Mouse (Mus musculus): ENCODE data around the gene Klf13. TPM values are rescaled to one million over a fixed set of nuclear protein-coding genes. Genes with fewer than 3 reads are reported as not detected.

The Klf13 gene
- polyA plus RNA-seq, 1 experiment from 2014 or later = 24.9 TPM

DNA sequence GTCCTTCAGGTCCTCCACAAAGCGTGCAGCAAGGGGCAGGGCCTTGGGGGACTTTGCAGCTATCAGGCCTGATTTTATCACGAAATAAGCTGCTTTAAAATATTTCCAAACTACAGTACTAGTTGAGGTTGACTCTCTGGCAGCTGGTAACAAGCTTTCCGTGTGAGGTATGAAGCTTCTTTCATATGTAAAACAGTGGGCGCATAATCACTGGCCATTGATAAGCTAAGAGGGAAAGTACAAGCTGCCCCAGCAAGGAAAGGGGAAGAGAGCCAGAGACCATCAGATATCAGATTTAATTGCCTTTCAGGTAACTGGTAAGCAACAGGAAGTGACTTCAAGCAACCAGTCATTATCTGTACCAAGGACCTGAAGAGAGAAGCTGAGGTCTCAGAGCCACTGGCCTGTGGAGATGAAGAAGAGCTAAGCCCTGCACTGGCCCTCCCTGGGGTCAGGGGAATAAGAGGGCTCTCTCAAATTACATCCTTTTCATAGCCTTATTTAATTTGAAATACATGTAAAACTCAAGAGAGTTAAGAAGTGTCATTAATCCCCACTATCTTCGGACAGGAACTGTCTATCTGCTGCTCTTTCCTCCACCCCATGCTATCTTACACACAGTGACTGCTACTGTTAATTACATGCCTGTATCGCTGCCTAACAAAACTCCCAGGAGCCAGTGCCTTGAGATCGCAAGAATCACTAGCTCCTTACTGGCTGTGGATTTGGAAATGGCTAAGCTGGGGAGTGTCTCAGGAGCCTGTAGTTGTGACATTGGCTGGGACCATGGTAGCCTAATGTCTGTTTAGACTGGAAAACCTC, 13.6 kb upstream of the Klf13 start:
- no peak for ATAC-seq (ENCODE audit: low read depth)

DNA sequence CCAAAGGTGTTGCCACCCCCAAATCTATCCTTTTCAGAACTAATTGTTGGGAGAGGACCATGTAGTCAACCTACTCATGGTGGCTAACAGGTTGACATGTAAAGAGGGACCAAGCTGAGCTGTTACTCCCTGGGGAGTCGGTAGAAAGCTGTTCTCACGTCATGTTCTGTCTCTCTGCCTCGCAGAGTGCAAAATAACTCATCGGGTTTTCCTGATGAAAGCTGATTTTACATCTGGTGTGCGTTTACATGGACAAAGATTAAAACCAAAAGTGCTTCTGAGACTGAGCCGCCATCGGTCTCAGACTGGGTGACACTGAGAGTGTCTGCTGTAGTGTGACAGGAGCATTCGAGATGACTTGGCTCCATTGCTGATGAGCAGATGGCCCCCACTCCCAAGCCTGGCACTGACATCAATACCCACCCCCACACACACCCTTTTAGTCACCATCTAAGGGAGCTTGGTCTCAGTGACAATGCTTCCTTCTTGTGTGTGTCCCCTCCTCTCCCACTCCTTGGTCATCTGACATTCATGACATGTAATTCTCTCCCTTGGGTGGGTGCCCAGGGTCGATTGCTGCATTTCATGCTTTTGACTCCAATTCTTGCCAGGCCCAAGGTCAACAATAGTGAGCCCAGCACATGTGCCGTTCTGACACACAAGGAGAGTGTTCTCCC, 12.4 kb upstream of the Klf13 start:
- Histone ChIP-seq H3K9me3 (ENCODE audit: control insufficient read depth, low read length) (no peaks in the 10 kb centered on the region), H3K9ac (replicated peaks; ENCODE audit: low read depth, low read length) (no peak overlapping the region), H3K27ac (ENCODE audit: low read depth, low read length) (no peak overlapping the region), H3K36me3 (ENCODE audit: control insufficient read depth, insufficient read depth, low read length) (no peaks in the 10 kb centered on the region), H3K4me3 (ENCODE audit: low read depth, low read length) (no peak overlapping the region), H3K4me2 (ENCODE audit: low read depth, low read length) (no peak overlapping the region), H3K27me3 (ENCODE audit: control insufficient read depth, insufficient read depth, low read length) (no peaks in the 10 kb centered on the region), H3K4me1 (ENCODE audit: control insufficient read depth, insufficient read depth, low read length) (no peaks in the 10 kb centered on the region)
- peak; percentile 32; the same call in 1 of the 2 replicates for ATAC-seq (ENCODE audit: low read depth)
- WGBS = 73% methylated on average over 10 of the region's 10 CpGs

More for the DNA sequence above, 13.6 kb upstream of the Klf13 start:
- 53% methylated on average over 7 of the region's 7 CpGs for WGBS
- H3K9me3 ChIP-seq (ENCODE audit: control insufficient read depth, low read length) = no peaks in the 10 kb centered on the region
- H3K27me3 ChIP-seq (ENCODE audit: control insufficient read depth, insufficient read depth, low read length) = no peaks in the 10 kb centered on the region
- peaks cover 5% of the 10 kb centered on the region; the same call in 1 of the 2 replicates for H3K4me1 ChIP-seq (ENCODE audit: control insufficient read depth, insufficient read depth, low read length)
- no peak overlapping the region for H3K9ac ChIP-seq (replicated peaks; ENCODE audit: low read depth, low read length)
- no peak overlapping the region for H3K27ac ChIP-seq (ENCODE audit: low read depth, low read length)
- H3K36me3 ChIP-seq (ENCODE audit: control insufficient read depth, insufficient read depth, low read length) = no peaks in the 10 kb centered on the region
- no peak overlapping the region for H3K4me3 ChIP-seq (ENCODE audit: low read depth, low read length)
- H3K4me2 ChIP-seq (ENCODE audit: low read depth, low read length) = no peak overlapping the region

DNA sequence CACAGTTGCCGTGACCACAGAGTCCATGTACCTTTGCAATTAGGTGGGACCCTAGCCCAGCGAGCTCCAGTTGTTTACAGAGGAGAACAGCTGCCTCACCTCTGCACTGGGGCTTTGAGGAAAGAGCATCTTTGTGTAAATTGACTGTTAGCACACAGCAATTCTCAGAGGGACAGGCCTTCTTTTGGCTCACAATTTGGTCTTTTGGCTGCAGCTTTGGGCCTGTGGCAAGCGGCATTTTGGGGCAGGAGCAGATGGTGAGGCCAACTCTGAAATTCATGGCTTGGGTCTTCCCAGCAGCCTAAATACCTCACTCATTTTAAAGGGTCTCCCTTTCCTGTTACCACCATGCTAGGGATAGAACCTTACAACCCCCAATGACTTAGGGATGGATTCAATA, 10.5 kb upstream of the Klf13 start:
- H3K9ac ChIP-seq (replicated peaks; ENCODE audit: low read depth, low read length) = no peak overlapping the region

DNA sequence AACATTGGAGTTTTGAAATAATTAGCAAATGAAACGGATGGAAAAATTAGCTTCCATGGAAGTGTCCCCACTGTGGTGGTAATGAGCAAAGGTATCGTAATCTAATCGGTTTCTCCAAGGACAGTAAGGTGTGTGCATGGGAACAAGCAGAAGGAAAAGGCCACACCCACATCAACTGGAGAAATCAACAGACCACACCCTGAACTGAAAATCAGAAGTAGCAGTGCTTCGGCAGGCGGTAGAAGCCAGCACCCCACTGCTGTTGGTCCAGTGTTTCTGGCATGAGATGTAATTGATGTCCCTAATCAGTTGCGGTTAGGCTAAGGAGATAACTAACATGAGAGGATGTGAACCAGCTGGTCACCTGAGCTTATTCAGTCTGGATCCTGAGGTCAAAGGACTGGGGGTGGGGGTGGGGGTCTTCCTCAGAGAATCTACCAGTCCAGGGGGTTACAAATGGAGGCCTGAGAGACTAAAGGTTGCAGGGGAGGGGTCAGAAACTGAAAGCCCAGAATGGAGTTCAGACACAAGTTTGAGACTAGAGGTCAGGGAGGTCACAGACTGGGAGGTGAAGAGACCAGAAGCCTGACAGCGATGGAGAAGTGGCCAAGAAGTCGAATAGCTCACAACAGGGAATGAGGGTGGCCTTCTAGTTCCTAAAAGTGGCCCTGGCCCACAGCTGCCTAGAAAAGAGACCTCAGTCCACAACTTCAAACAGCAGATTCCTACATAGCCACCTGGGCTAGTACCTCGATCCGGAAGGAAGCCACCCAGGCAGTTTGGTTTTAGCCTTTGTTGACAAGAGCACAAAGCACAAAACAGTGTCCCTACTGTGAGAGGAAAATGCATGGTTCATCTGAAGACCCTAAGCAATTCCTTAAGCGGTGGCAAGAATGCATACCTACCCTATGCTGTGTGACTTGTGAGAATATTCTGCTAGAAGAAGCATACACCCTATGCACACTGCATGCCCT, 9.1 kb upstream of the Klf13 start:
- no peak overlapping the region for H3K4me2 ChIP-seq (ENCODE audit: low read depth, low read length)
- H3K27me3 ChIP-seq (ENCODE audit: control insufficient read depth, insufficient read depth, low read length) = no peaks in the 10 kb centered on the region
- no peaks in the 10 kb centered on the region for H3K36me3 ChIP-seq (ENCODE audit: control insufficient read depth, insufficient read depth, low read length)
- no peaks in the 10 kb centered on the region for H3K9me3 ChIP-seq (ENCODE audit: control insufficient read depth, low read length)
- ATAC-seq (ENCODE audit: low read depth) = no peak
- H3K4me3 ChIP-seq (ENCODE audit: low read depth, low read length) = no peak overlapping the region
- no peak overlapping the region for H3K9ac ChIP-seq (replicated peaks; ENCODE audit: low read depth, low read length)
- WGBS = 63% methylated on average over 11 of the region's 11 CpGs
- H3K27ac ChIP-seq (ENCODE audit: low read depth, low read length) = no peak overlapping the region
- no peaks in the 10 kb centered on the region for H3K4me1 ChIP-seq (ENCODE audit: control insufficient read depth, insufficient read depth, low read length)

More for the DNA sequence above, 10.5 kb upstream of the Klf13 start:
- H3K36me3 ChIP-seq (ENCODE audit: control insufficient read depth, insufficient read depth, low read length) = no peaks in the 10 kb centered on the region
- no peak overlapping the region for H3K4me2 ChIP-seq (ENCODE audit: low read depth, low read length)
- no peak for ATAC-seq (ENCODE audit: low read depth)
- whole genome bisulfite sequencing = 55% methylated on average over 3 of the region's 3 CpGs
- no peaks in the 10 kb centered on the region for H3K4me1 ChIP-seq (ENCODE audit: control insufficient read depth, insufficient read depth, low read length)
- no peaks in the 10 kb centered on the region for H3K27me3 ChIP-seq (ENCODE audit: control insufficient read depth, insufficient read depth, low read length)
- H3K4me3 ChIP-seq (ENCODE audit: low read depth, low read length) = no peak overlapping the region
- H3K9me3 ChIP-seq (ENCODE audit: control insufficient read depth, low read length) = no peaks in the 10 kb centered on the region
- no peak overlapping the region for H3K27ac ChIP-seq (ENCODE audit: low read depth, low read length)

DNA sequence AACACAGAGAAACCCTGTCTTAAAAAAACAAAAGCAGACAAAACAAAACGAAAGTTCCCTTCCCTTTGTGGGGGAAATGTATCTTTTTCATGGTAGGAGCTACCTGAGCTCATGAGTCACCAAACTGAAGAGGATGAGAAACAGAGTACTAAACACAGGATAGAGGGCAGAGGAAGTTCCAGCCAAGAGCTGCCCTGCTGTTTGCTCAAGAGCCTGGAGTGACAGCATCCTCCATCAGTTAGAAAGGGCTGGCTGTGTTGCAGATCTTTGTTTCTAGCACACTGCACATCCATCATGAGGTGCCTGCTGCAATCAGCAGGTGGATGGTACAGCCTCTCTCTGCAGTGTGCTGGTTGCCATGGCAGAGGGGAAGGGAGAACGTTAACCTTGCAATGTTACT, 5.2 kb upstream of the Klf13 start:
- H3K9ac ChIP-seq (replicated peaks; ENCODE audit: low read depth, low read length) = no peak overlapping the region
- H3K27ac ChIP-seq (ENCODE audit: low read depth, low read length) = no peak overlapping the region
- H3K4me1 ChIP-seq (ENCODE audit: control insufficient read depth, insufficient read depth, low read length) = peaks cover 3% of the 10 kb centered on the region; the same call in 1 of the 2 replicates
- H3K36me3 ChIP-seq (ENCODE audit: control insufficient read depth, insufficient read depth, low read length) = no peaks in the 10 kb centered on the region
- H3K9me3 ChIP-seq (ENCODE audit: control insufficient read depth, low read length) = no peaks in the 10 kb centered on the region
- H3K4me3 ChIP-seq (ENCODE audit: low read depth, low read length) = no peak overlapping the region
- ATAC-seq (ENCODE audit: low read depth) = no peak
- no peak overlapping the region for H3K4me2 ChIP-seq (ENCODE audit: low read depth, low read length)
- 49% methylated on average over 2 of the region's 2 CpGs for WGBS
- H3K27me3 ChIP-seq (ENCODE audit: control insufficient read depth, insufficient read depth, low read length) = no peaks in the 10 kb centered on the region

DNA sequence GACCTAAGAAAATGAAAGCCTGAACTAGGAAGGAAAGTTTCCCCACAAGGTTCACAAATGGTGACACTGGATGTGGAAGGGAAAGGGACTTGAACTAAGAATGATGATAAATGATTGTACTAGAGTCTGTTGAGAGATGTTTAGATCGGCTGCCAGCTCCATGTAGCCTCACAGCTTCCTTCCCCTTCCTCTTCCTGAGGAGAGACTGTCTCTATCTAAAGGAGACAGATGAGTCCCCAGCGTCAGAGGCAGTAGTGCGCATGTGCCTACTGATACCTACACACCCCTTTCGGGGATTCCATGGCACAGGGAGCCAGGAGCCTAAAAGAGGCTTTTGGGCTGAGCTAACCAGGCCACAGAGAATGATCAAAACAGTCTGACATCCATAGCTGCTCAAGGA, 2.8 kb upstream of the Klf13 start:
- Histone ChIP-seq H3K36me3 (ENCODE audit: control insufficient read depth, insufficient read depth, low read length) (no peaks in the 10 kb centered on the region), H3K9me3 (ENCODE audit: control insufficient read depth, low read length) (no peaks in the 10 kb centered on the region), H3K9ac (replicated peaks; ENCODE audit: low read depth, low read length) (no peak overlapping the region), H3K27me3 (ENCODE audit: control insufficient read depth, insufficient read depth, low read length) (no peaks in the 10 kb centered on the region), H3K27ac (ENCODE audit: low read depth, low read length) (no peak overlapping the region), H3K4me1 (ENCODE audit: control insufficient read depth, insufficient read depth, low read length) (peaks cover 5% of the 10 kb centered on the region; the same call in 1 of the 2 replicates), H3K4me3 (ENCODE audit: low read depth, low read length) (no peak overlapping the region), H3K4me2 (ENCODE audit: low read depth, low read length) (no peak overlapping the region)
- 91% methylated on average over 4 of the region's 4 CpGs for WGBS
- ATAC-seq (ENCODE audit: low read depth) = no peak

DNA sequence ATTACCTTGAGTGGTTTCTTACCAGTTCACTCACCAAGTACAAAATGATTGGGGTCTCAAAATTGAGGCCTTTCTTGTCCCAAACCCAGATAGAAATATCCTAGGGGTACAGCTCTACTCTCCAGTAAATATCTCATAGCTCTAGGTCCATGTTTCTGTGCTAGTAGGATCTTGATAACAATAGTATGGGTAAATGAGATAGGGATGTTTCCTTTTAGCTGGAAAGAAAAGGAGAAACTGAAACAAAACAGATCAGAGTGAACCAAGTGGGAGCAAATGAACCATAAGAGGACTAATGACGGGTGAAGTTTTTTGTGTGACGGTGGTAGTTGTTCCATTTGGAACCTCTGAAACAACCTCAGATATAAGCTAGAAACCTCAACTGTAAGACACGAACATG, 2.3 kb upstream of the Klf13 start:
- no peaks in the 10 kb centered on the region for H3K36me3 ChIP-seq (ENCODE audit: control insufficient read depth, insufficient read depth, low read length)
- H3K27ac ChIP-seq (ENCODE audit: low read depth, low read length) = no peak overlapping the region
- H3K4me1 ChIP-seq (ENCODE audit: control insufficient read depth, insufficient read depth, low read length) = peaks cover 9% of the 10 kb centered on the region; the same call in 1 of the 2 replicates
- H3K4me3 ChIP-seq (ENCODE audit: low read depth, low read length) = no peak overlapping the region
- H3K4me2 ChIP-seq (ENCODE audit: low read depth, low read length) = no peak overlapping the region
- H3K9me3 ChIP-seq (ENCODE audit: control insufficient read depth, low read length) = no peaks in the 10 kb centered on the region
- no peak overlapping the region for H3K9ac ChIP-seq (replicated peaks; ENCODE audit: low read depth, low read length)
- WGBS = 93% methylated on average over 3 of the region's 3 CpGs
- ATAC-seq (ENCODE audit: low read depth) = no peak
- no peaks in the 10 kb centered on the region for H3K27me3 ChIP-seq (ENCODE audit: control insufficient read depth, insufficient read depth, low read length)

DNA sequence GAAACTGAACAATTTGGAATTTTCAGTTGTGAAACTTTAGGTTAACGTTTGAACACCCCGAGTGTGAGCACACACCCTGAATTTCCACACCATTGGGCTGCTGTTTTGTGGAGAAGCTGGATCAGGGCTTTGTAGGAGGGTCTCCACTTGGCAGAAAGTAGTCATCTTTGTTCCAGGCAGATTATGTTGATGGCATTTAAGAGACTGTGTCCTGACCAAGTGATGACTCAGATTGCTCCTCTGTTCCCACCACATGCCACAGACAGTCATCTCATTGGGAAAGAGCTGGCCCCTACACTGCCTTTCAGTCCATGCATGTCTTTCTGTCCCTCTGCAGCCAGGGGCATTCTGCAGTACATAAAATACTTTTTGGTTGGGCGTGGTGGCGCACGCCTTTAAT, 1.6 kb upstream of the Klf13 start:
- WGBS = 91% methylated on average over 5 of the region's 5 CpGs
- H3K4me2 ChIP-seq (ENCODE audit: low read depth, low read length) = no peak overlapping the region
- peaks cover 11% of the 10 kb centered on the region for H3K4me1 ChIP-seq (ENCODE audit: control insufficient read depth, insufficient read depth, low read length)
- H3K9ac ChIP-seq (replicated peaks; ENCODE audit: low read depth, low read length) = no peak overlapping the region
- H3K9me3 ChIP-seq (ENCODE audit: control insufficient read depth, low read length) = no peaks in the 10 kb centered on the region
- no peak overlapping the region; the same call in 1 of the 2 replicates for H3K27ac ChIP-seq (ENCODE audit: low read depth, low read length)
- H3K36me3 ChIP-seq (ENCODE audit: control insufficient read depth, insufficient read depth, low read length) = no peaks in the 10 kb centered on the region
- H3K27me3 ChIP-seq (ENCODE audit: control insufficient read depth, insufficient read depth, low read length) = no peaks in the 10 kb centered on the region
- ATAC-seq (ENCODE audit: low read depth) = no peak
- no peak overlapping the region for H3K4me3 ChIP-seq (ENCODE audit: low read depth, low read length)
